Mouse (Mus musculus): Measurements from ENCODE around the gene Mob2. TPM values are rescaled to one million over a fixed set of nuclear protein-coding genes. Genes with fewer than 3 reads are reported as not detected.

Gene Mob2
- polyA plus RNA-seq, 1 experiment, result 24.8 TPM

GRCm38 (mm10) chr7:142082607-142083006 lies 21.7 kb upstream of the Mob2 start:
- Histone ChIP-seq H3K4me1 (ENCODE audit: control insufficient read depth) (peaks cover 79% of the 10 kb centered on the region), H3K9me3 (ENCODE audit: control insufficient read depth, low read length) (peaks cover 22% of the 10 kb centered on the region), H3K4me3 (replicated peaks) (no peak overlapping the region), H3K27me3 (ENCODE audit: control insufficient read depth) (peaks cover 74% of the 10 kb centered on the region), H3K36me3 (ENCODE audit: control insufficient read depth) (peaks cover 83% of the 10 kb centered on the region)
- no peak for TF ChIP-seq TAL1 (IDR thresholded peaks at IDR 0.05; ENCODE audit: low read length)
- TF ChIP-seq GATA1 (IDR thresholded peaks at IDR 0.05; ENCODE audit: low read length), result no peak

- TF ChIP-seq GATA1 (IDR thresholded peaks at IDR 0.05; ENCODE audit: low read length), result no peak
- no peak for TF ChIP-seq TAL1 (IDR thresholded peaks at IDR 0.05; ENCODE audit: low read length)
- Histone ChIP-seq H3K36me3 (ENCODE audit: control insufficient read depth) (peaks cover 79% of the 10 kb centered on the region), H3K4me1 (ENCODE audit: control insufficient read depth) (peaks cover 77% of the 10 kb centered on the region), H3K9me3 (ENCODE audit: control insufficient read depth, low read length) (peaks cover 22% of the 10 kb centered on the region), H3K27me3 (ENCODE audit: control insufficient read depth) (peaks cover 79% of the 10 kb centered on the region), H3K4me3 (replicated peaks) (no peak overlapping the region)
These were observed 21.3 kb upstream of the Mob2 start for GRCm38 (mm10) chr7:142082179-142082578.

GRCm38 (mm10) chr7:142081736-142082135 lies 20.9 kb upstream of the Mob2 start:
- Histone ChIP-seq H3K27me3 (ENCODE audit: control insufficient read depth) (peaks cover 83% of the 10 kb centered on the region), H3K9me3 (ENCODE audit: control insufficient read depth, low read length) (peaks cover 22% of the 10 kb centered on the region), H3K36me3 (ENCODE audit: control insufficient read depth) (peaks cover 75% of the 10 kb centered on the region), H3K4me3 (replicated peaks) (no peak overlapping the region), H3K4me1 (ENCODE audit: control insufficient read depth) (peaks cover 72% of the 10 kb centered on the region)
- no peak for TF ChIP-seq GATA1 (IDR thresholded peaks at IDR 0.05; ENCODE audit: low read length)

- H3K36me3 ChIP-seq (ENCODE audit: control insufficient read depth), result peaks cover 66% of the 10 kb centered on the region
- peaks cover 64% of the 10 kb centered on the region for H3K4me1 ChIP-seq (ENCODE audit: control insufficient read depth)
- no peak for TF ChIP-seq TAL1 (IDR thresholded peaks at IDR 0.05; ENCODE audit: low read length)
- TF ChIP-seq GATA1 (IDR thresholded peaks at IDR 0.05; ENCODE audit: low read length), result no peak
- no peak overlapping the region for H3K4me3 ChIP-seq (replicated peaks)
- peaks cover 22% of the 10 kb centered on the region for H3K9me3 ChIP-seq (ENCODE audit: control insufficient read depth, low read length)
- peaks cover 90% of the 10 kb centered on the region for H3K27me3 ChIP-seq (ENCODE audit: control insufficient read depth)
These were observed 20.0 kb upstream of the Mob2 start for GRCm38 (mm10) chr7:142080876-142081275.

- H3K36me3 ChIP-seq (ENCODE audit: control insufficient read depth), result peaks cover 51% of the 10 kb centered on the region
- TF ChIP-seq TAL1 (IDR thresholded peaks at IDR 0.05; ENCODE audit: low read length), result no peak
- no peak for TF ChIP-seq GATA1 (IDR thresholded peaks at IDR 0.05; ENCODE audit: low read length)
- peaks cover 22% of the 10 kb centered on the region for H3K9me3 ChIP-seq (ENCODE audit: control insufficient read depth, low read length)
- H3K27me3 ChIP-seq (ENCODE audit: control insufficient read depth), result peaks cover 99% of the 10 kb centered on the region
- peaks cover 48% of the 10 kb centered on the region for H3K4me1 ChIP-seq (ENCODE audit: control insufficient read depth)
- no peak overlapping the region for H3K4me3 ChIP-seq (replicated peaks)
These were observed 18.5 kb upstream of the Mob2 start for GRCm38 (mm10) chr7:142079365-142079764.

- Histone ChIP-seq H3K4me1 (ENCODE audit: control insufficient read depth) (peaks cover 27% of the 10 kb centered on the region), H3K9me3 (ENCODE audit: control insufficient read depth, low read length) (peaks cover 7% of the 10 kb centered on the region), H3K4me3 (replicated peaks) (no peak overlapping the region), H3K36me3 (ENCODE audit: control insufficient read depth) (peaks cover 29% of the 10 kb centered on the region), H3K27me3 (ENCODE audit: control insufficient read depth) (peaks cover 83% of the 10 kb centered on the region)
- no peak for TF ChIP-seq TAL1 (IDR thresholded peaks at IDR 0.05; ENCODE audit: low read length)
- no peak for TF ChIP-seq GATA1 (IDR thresholded peaks at IDR 0.05; ENCODE audit: low read length)
These were observed 16.3 kb upstream of the Mob2 start for GRCm38 (mm10) chr7:142077138-142077537.

- Histone ChIP-seq H3K4me3 (replicated peaks) (no peak overlapping the region), H3K36me3 (ENCODE audit: control insufficient read depth) (peaks cover 2% of the 10 kb centered on the region), H3K9me3 (ENCODE audit: control insufficient read depth, low read length) (no peaks in the 10 kb centered on the region), H3K27me3 (ENCODE audit: control insufficient read depth) (peaks cover 81% of the 10 kb centered on the region), H3K4me1 (ENCODE audit: control insufficient read depth) (peaks cover 23% of the 10 kb centered on the region)
- TF ChIP-seq GATA1 (IDR thresholded peaks at IDR 0.05; ENCODE audit: low read length) (no peak), TAL1 (IDR thresholded peaks at IDR 0.05; ENCODE audit: low read length) (no peak)
These were observed 13.5 kb upstream of the Mob2 start for GRCm38 (mm10) chr7:142074146-142074886.

GRCm38 (mm10) chr7:142071717-142072116 lies 10.9 kb upstream of the Mob2 start:
- H3K4me1 ChIP-seq (ENCODE audit: control insufficient read depth), result peaks cover 13% of the 10 kb centered on the region
- H3K36me3 ChIP-seq (ENCODE audit: control insufficient read depth), result no peaks in the 10 kb centered on the region
- no peak overlapping the region for H3K4me3 ChIP-seq (replicated peaks)
- H3K27me3 ChIP-seq (ENCODE audit: control insufficient read depth), result peaks cover 77% of the 10 kb centered on the region
- TF ChIP-seq GATA1 (IDR thresholded peaks at IDR 0.05; ENCODE audit: low read length), result no peak
- no peak for TF ChIP-seq TAL1 (IDR thresholded peaks at IDR 0.05; ENCODE audit: low read length)
- H3K9me3 ChIP-seq (ENCODE audit: control insufficient read depth, low read length), result no peaks in the 10 kb centered on the region

- TF ChIP-seq GATA1 (IDR thresholded peaks at IDR 0.05; ENCODE audit: low read length) (no peak), TAL1 (IDR thresholded peaks at IDR 0.05; ENCODE audit: low read length) (no peak)
- Histone ChIP-seq H3K27me3 (ENCODE audit: control insufficient read depth) (peaks cover 76% of the 10 kb centered on the region), H3K4me3 (replicated peaks) (no peak overlapping the region), H3K9me3 (ENCODE audit: control insufficient read depth, low read length) (no peaks in the 10 kb centered on the region), H3K36me3 (ENCODE audit: control insufficient read depth) (no peaks in the 10 kb centered on the region), H3K4me1 (ENCODE audit: control insufficient read depth) (peaks cover 13% of the 10 kb centered on the region)
These were observed 10.3 kb upstream of the Mob2 start for GRCm38 (mm10) chr7:142071212-142071578.
